Mouse (Mus musculus): ENCODE measurements around the gene Adgrg1.

DNA sequence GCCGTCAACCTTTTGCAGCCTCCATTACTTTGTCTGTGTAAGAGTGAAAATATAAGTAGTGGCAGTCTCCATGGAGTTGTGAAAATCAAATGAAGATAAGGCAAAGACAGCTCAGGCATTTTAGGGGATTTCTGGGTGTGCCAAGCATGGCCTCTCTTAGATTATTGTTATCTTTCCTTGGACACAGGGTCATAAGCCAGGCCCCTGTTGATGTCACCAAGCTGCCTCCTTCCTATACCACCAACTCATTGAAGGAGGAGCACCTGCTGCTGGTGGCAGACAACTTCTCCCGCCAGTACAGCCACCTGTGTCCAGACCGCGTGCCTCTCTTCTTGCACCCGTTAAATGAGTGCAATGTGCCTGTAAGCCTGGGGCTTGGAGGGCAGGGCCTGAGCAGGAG lies 81.9 kb downstream of the Adgrg1 start:
- no peak for TF ChIP-seq CTCF (IDR thresholded peaks at IDR 0.05; ENCODE audit: low read depth, low read length)
- no peak for TF ChIP-seq POLR2A (IDR thresholded peaks at IDR 0.05; ENCODE audit: extremely low read depth, insufficient read depth, low read length)
